Mouse (Mus musculus) lung, postnatal 36 days (tissue): ENCODE measurements around the gene Ap4e1.
A peak's percentile ranks its signal among the peaks of the same experiment; 100 is the strongest.
"Not testable (repeated sequence)": the region's sequence is repeated elsewhere in the genome, so short reads cannot be mapped to it uniquely, and the experiment has no call there.

Experiments used
- DNase-seq: peaks from one replicate; pipeline ENCODE4 v3.0.0; 2022; ENCODE audit warnings: mixed read lengths

Ap4e1 gene

DNA sequence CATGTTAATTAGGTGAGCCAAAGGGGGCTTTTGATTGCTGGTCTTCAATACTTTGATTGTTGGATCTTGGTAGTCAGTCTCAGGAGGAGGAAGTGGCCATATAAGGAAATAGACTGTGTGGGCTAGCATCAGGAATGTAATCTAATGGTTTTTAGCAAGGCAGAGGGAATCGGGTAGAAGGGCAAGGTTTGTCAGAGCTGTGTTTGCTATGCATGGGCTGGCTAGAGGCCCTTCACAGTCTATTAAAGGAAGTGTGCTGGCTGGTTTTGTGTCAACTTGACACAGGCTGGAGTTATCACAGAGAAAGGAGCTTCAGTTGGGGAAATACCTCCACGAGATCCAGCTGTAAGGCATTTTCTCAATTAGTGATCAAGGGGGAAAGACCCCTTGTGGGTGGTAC, 70.5 kb downstream of the Ap4e1 start:
- peak; percentile 46 for DNase-seq

DNA sequence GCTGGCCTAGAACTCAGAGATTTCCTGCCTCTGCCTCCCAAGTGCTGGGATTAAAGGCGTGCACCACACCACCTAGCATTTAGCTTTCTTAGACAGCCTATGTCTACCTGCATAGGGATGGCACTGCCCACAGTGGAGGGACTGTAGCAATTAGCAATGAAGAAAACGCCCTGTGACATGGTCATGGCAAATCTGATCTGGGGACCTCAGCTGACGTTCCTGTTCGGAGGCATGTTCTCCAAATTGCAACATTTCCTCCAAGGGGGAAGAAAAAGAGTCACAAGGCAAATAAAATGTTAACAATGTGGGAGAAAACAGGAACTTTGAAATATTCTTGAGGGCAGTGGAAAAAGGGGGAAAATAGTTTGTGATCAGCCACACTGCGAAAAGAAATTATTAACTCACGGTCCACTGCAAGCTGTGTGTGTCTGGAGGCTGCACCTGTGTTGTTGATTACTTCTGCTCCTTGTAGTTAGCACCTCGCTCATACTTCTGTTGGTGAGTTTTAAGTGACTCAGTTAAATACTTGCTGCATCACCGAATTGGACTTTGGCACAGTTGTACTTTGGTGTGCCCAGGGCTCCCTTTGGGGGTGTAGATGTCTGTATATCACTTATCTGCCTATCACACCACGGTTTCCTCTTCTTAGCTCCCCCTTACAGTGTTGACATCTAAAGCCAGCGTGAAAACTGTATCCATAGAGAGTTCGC, 71.5 kb downstream of the Ap4e1 start:
- peak; percentile 46 for DNase-seq

GRCm38 (mm10) chr2:127080591-127081218, 72.2 kb downstream of the Ap4e1 start:
- no peak for DNase-seq

- DNase-seq: no peak
Observed at GRCm38 (mm10) chr2:127086235-127086634, 77.7 kb downstream of the Ap4e1 start.

DNA sequence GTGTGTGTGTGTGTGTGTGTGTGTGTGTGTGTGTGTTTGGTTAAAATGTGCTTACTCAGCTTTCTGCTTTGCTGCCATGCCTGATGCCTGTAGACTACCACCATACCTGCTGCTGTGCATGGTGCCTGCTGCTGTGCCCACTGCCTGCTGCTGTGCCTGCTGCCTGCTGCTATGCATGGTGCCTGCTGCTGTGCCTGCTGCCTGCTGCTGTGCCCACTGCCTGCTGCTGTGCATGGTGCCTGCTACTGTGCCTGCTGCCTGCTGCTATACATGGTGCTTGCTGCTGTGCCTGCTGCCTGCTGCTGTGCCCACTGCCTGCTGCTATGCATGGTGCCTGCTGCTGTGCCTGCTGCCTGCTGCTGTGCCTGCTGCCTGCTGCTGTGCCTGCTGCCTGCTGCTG, 81.6 kb downstream of the Ap4e1 start:
- DNase-seq: not testable (repeated sequence)

DNA sequence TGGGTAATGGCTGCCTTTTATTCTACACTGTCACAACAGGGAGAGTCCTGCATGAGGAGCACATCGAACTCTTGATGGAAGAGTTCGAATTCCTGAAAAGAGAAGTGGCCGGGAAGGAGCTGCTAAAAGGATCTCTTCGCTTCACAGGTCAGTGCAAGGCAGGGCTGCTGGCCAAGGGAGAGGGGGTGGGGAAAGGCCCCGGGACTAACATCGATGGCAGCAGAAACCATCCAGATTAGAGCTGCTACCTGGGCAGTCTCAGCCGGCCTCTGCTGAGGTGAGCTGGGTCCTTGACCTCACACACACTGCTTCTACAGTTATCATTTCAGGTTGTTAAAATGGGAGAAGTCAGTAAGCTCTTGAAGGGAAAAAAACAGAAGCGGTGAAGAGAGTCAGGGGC, 83.5 kb downstream of the Ap4e1 start:
- DNase-seq: no peak

DNA sequence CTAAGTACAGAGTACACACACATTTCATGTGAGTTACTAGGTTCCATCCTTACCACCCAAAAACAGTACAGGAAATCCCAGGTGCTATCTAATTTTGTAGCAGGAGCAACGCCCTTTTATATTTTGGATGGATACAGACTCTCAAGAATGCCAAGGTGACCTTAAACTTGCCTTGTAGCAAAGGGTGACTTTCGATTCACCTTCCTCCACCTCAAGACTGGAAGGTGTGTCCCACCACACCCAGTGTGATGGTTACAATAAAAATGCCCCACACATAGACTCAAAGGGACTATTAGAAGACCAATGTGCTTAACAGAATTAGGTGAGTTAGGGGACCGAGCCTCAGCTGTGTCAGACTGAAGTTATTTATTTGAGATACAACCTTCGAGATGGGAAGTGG, 100.5 kb downstream of the Ap4e1 start:
- no peak for DNase-seq
